Mouse (Mus musculus) spleen, adult 18-20 months (tissue): ENCODE measurements around the gene Arrb2.
A peak's percentile ranks its signal among the peaks of the same experiment; 100 is the strongest.
"Not testable (repeated sequence)": the region's sequence is repeated elsewhere in the genome, so short reads cannot be mapped to it uniquely, and the experiment has no call there.

Experiments
- DNase-seq, 2 experiments: peaks; one replicate each; pipeline ENCODE4 v3.0.0; 2022; ENCODE audit warnings: mixed read lengths in 2 of 2

The Arrb2 gene

GRCm38 (mm10) chr11:70446756-70447155 is 14.3 kb downstream of the Arrb2 start:
- no peak for DNase-seq

- no peak for DNase-seq
These were observed 14.9 kb downstream of the Arrb2 start for GRCm38 (mm10) chr11:70447373-70447772.

DNA sequence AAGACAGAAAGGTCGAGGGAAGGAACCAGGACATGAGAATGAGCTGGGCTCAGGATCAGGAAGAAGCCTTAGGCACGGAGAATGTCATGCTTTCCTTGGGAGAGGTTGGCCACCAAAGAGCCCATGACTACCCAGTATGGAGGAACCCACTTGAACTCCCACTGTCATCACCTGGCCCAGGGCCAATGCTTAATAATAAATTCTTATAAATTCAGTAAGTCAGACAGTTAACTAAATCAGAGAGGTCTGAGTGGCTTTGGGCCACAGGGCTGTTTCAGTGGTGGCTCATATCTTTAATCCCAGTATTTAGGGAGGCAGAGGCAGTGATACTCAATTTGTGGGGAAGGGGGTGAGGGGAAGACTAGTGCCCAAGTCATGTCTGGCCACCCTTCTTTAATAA is 18.5 kb downstream of the Arrb2 start:
- DNase-seq: no peak

DNA sequence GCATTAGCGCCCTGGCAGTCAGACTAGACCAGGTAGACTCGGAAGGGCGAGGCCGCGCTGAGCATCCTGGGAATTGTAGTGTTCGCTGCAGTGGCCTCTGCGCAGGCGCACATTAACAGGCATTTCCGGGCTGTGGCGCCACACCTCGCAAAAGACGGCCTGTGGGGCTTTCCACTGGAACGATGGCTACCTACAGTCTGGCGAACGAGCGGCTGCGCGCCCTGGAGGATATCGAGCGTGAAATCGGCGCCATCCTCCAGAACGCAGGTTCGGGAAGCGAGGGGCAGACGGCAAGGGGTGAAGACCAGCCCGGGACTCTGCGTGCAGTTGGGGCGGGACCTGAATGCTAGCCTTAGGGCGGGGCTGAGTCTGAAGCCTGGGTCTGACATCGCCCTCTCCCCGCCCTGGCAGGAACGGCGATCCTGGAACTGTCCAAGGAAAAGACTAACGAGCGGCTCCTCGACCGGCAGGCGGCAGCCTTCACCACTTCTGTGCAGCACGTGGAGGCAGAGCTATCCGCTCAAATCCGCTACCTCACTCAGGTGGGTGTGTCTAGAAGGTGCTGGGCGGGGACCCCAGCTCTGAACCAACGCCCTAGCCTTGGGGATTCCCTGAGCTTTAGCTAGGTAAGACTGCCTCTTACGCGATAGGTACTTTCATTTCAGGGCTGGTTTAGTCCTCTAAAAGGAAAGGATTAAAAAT is 19.5 kb downstream of the Arrb2 start, which contains the start of gene Med11:
Gene Med11 (plus strand): TSS at position 123 of the 702 bp plus-strand sequence.
- DNase-seq: peak; percentile 90 to 93

DNA sequence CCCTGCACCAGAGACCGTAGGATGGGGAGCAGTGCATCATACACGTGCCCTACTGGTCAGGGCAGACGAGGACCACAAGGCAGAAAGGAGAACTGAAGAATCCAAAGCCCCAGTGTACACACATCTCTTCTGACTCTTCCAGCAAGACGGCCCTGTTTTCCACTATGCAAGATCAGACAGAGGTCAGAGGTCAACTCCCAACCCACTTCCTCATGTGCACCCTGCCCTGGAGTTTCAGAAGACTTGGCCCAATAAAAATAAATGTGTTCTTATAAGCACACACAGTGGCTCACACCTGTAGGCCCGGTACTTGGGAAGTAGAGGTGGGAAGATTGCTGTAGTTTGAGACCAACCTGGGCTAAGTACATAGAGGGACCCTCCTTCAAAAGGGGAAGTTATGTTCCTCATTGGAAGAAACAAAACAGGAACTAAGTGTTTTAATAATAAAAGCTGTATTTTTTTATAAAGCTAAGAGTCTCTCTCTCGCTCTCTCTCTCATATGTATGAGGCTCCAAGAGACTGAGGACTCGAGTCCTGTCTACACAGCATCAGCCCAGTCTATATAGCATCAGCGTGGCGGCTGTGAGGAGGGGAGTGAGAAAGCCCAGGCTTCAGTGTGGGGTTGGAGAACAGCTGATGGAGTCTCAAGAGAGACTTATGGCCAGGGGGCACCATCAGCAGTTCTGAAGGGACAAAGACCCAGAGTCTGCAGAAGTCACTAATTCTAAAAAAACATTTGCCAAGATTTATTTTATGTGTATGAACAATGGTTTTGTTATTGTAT is 21.0 kb downstream of the Arrb2 start:
- DNase-seq: peak in 1 of 2 experiments; percentile 35

DNA sequence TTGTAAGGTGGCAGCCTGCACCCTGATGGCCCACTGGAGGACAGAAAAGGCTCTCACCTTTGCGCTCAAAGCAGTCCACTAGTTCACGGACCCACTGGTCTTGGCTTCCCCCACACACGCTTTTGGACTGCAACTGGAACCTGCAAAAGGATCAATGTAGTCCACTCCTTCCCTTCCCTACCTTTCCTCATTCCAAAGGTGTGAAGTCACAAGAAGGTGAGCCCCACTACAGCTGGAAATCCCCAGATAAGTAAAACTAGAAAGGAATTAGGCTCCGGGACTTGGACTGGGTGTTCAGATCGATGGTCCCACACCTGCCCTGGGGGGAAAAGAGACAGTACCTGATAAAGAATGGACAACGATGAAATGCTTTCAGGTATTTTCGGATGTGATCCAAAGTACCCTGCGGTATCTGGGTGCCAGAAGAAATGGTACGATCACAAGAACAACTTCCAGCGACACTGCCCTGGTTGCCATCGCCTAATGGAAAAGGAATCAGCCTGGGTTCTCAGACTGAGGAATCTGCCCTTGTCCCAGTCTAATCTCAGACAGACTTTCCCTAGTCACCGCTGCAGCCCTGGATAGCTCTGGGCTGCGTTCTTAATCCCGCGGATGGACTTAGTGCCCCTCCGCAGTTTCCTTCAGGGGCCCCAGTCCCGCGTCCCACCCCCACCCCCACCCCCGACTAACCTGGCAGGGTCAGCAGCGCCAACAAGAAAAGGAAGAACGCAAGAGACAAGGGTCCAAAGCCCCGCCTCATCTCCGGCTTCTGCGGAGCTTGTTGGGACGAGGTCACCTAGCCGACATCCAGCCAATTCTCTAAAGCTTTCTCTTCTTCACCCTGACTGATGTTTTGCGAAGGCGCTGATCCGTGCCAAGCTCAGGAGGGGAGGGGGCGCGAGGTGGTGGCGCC is 26.5 kb downstream of the Arrb2 start, which contains the start of gene Zmynd15:
Gene Zmynd15 (plus strand): TSS at position 746 of the 913 bp plus-strand sequence.
- no peak for DNase-seq

GRCm38 (mm10) chr11:70459601-70460101 is 27.2 kb downstream of the Arrb2 start, which contains the start of gene Cxcl16:
Gene Cxcl16, minus strand, starts transcription at chr11:70459984.
- no peak for DNase-seq

- no peak for DNase-seq
These were observed 31.5 kb downstream of the Arrb2 start for GRCm38 (mm10) chr11:70463970-70464369.

DNA sequence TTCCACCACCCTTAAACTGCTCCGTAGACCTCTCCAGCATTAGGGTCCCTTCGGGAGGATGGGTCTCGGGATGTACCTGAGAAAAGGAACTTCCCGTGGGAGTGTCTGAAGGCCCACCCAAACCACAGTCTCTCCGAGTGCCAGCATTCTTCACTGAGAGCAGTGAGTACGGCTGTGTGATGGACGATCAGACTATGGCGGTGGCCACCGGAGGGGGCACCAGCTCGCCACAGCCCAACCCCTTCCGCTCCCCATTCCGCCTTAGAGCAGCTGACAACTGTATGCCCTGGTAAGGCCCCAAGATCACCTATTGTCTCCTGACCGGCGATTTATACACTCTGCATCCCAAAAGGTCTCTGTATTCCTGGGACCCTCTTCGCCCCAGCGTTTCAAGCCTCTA is 32.8 kb downstream of the Arrb2 start:
- DNase-seq: no peak

DNA sequence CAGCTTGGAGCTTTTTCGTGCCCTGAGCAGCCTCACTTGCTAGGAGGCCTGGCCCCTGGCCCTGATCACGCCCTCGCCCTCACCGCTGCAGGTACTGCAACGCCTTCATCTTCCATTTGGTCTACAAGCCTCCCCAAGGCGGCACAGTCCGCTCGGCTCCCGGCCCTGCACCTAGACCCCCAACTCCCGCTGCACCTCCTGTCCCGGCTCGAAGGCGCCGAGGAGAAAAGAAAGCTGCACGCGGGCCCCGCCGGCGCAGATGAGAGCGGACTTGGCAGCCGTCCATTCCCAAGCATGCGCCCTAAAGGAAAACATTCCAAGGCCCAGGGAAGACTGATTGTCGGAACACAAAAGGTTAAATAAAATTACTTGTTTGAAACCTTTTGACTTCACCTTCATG is 33.4 kb downstream of the Arrb2 start:
- no peak for DNase-seq

GRCm38 (mm10) chr11:70467902-70468619 is 35.6 kb downstream of the Arrb2 start:
- DNase-seq: no peak

DNA sequence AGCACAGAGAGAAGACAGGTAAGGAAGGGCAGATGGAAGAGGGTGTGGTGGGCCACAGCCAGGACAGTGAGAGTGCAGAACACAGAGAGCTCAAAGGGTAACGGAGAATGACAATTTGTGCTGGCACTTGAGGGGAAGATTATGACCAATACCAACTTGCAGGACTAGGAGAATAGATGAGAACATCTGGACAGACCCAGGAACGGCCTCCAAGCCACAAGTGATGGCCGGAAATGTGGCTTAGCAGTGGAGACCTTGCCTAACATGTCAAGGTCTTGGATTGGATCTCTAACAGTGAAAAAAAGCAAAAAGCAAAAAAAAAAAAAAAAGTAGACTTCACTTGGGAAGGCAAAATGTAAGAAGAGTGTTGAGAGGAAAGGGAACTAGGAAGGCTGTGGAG is 37.3 kb downstream of the Arrb2 start:
- no peak for DNase-seq

DNA sequence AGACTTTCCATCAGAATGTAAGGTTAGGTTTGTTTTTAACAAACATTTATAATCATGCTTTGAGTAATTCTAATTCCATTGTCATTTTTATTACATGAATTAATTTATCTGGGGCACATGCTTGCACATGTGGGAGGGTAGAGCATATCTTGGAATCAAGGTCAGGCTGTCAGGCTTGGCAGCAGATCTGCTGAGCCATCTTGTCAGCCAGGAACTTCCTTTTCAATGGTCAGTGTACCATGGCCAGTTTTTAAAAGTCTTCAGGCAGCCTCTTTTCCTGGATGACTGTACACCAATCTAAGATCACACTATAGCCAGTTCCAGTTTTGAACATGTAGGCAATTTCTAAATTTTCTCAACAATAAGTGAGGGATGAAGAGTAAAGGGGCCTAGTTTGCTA is 40.3 kb downstream of the Arrb2 start:
- no peak for DNase-seq

DNA sequence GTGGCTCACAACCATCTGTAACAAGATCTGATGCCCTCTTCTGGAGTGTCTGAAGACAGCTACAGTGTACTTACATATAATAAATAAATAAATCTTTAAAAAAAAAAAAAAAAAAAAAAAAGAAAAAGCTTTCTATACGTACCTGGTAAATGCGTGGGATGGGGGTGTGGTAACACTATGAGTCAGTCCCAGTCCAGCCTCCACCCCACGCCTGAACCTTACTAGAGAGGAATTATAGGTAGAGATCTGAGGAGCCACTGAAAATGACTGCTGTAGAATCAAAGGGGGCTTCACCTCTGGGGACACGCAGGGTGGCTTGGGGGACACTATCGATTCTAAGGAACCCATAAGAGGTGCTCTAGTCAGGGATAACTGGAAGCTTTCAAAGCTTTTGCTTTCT is 40.9 kb downstream of the Arrb2 start:
- DNase-seq: not testable (repeated sequence)

DNA sequence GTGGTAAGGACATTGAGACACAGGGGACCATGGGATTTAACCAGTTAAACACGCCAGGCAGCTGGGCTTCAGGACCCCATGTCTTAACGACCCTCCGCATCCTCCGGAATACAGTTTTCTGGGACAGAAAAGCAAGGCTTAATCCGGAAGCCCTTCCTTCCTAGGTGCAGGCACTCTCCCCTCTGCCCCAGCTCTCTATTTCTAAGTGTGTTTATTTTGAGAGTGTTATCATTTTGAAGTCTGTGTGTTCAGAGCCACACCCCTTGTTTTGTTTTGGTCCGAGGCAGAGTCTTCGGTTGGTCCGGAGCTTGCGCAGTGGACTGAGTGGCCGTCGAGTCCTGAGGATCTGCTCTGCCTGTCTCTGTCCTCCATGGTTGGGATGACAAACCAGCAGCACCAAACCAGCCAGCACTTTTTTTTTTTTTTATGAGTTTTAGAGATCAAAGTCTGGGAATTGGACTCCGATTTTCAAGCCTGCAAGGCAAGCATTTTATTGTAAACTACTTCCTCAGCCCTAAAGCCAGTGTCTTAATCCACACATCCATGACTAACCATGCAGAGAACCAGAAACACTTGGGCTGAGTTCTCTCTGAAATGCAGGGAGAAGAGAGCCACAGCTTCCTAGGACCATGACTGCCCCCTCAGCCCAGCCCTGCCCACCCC is 42.6 kb downstream of the Arrb2 start:
- no peak for DNase-seq

GRCm38 (mm10) chr11:70485498-70485897 is 53.1 kb downstream of the Arrb2 start:
- no peak for DNase-seq

GRCm38 (mm10) chr11:70487816-70488215 is 55.4 kb downstream of the Arrb2 start:
- no peak for DNase-seq

GRCm38 (mm10) chr11:70489138-70489537 is 56.7 kb downstream of the Arrb2 start:
- no peak for DNase-seq

- no peak for DNase-seq
These were observed 57.2 kb downstream of the Arrb2 start for GRCm38 (mm10) chr11:70489684-70490083.
